Mouse (Mus musculus) hindbrain, postnatal 0 days (tissue): ENCODE measurements around the gene Hapln4. TPM values are rescaled to one million over a fixed set of nuclear protein-coding genes. Genes with fewer than 3 reads are reported as not detected.

Experiments used
- ATAC-seq: fragments of 200-750 bp; cut with Nextera tagmentation; 2 replicates; pipeline ENCODE4 v1.8.0; 2017; ENCODE audit warnings: mild to moderate bottlenecking, moderate TSS enrichment, moderate library complexity
- DNase-seq: peaks from one replicate; pipeline ENCODE4 v3.0.0-alpha.2; 2015; ENCODE audit warnings: low spot score
- H3K27ac ChIP-seq: fragments of 300-500 bp; sonication (generic); 2 replicates; pipeline ENCODE4 v1.5.1; 2014; ENCODE audit warnings: mild to moderate bottlenecking
- H3K27me3 ChIP-seq: fragments of 300-500 bp; sonication (generic); 2 replicates; pipeline ENCODE4 v1.6.1; 2014; ENCODE audit warnings: low read length, mixed read lengths; ENCODE audit not compliant: insufficient read depth
- H3K36me3 ChIP-seq: fragments of 300-500 bp; sonication (generic); 2 replicates; pipeline ENCODE4 v1.6.1; 2014; ENCODE audit warnings: low read length, mixed read lengths; ENCODE audit not compliant: insufficient read depth
- H3K4me1 ChIP-seq: fragments of 300-500 bp; sonication (generic); 2 replicates; pipeline ENCODE4 v1.6.1; 2014; ENCODE audit warnings: antibody characterized with exemption, low read length, mixed read lengths; ENCODE audit not compliant: insufficient read depth
- H3K4me2 ChIP-seq: fragments of 300-500 bp; sonication (generic); 2 replicates; pipeline ENCODE4 v1.6.1; 2014; ENCODE audit warnings: low read depth, mild to moderate bottlenecking, low read length, moderate library complexity, mixed read lengths
- H3K4me3 ChIP-seq: fragments of 300-500 bp; sonication (generic); 2 replicates; pipeline ENCODE4 v1.5.1; 2014; ENCODE audit warnings: low read length
- H3K9ac ChIP-seq: fragments of 300-500 bp; sonication (generic); replicated peaks from 2 replicates; pipeline ENCODE4 v1.6.1; 2014; ENCODE audit warnings: mild to moderate bottlenecking, low read length, moderate library complexity, mixed read lengths
- H3K9me3 ChIP-seq: fragments of 300-500 bp; sonication (generic); 2 replicates; pipeline ENCODE4 v1.6.1; 2016; ENCODE audit warnings: low read length, mixed read lengths
- CTCF ChIP-seq: IDR thresholded peaks from 2 replicates; pipeline ENCODE4 v1.5.1; 2016; ENCODE audit warnings: antibody characterized with exemption, control low read depth, low read depth
- WGBS: fragments of 180-500 bp; shearing (Covaris S2); extraction: QIAGEN DNeasy Blood & Tissue Kit; methylation state at CpG from one replicate; pipeline ENCODE4 v1.1.7; 2014; 5-methylcytosine and 5-hydroxymethylcytosine counted together
- polyA plus RNA-seq: library from polyadenylated mRNA; unstranded; fragments of >200 nt; fragmentation: Nextera tagmentation; extraction: Ambion mirVana; gene quantifications from 2 replicates; pipeline ENCODE4 v1.2.1, GENCODE M21; 2015
- total RNA-seq: library from RNA; depleted of rRNA; stranded (reverse); fragments of >200 nt; gene quantifications from 2 replicates; pipeline ENCODE4 v1.2.3, GENCODE M21; 2014

Gene Hapln4
- total and polyA plus RNA-seq, 2 experiments from 2014 or later: 2.0 to 2.5 TPM

DNA sequence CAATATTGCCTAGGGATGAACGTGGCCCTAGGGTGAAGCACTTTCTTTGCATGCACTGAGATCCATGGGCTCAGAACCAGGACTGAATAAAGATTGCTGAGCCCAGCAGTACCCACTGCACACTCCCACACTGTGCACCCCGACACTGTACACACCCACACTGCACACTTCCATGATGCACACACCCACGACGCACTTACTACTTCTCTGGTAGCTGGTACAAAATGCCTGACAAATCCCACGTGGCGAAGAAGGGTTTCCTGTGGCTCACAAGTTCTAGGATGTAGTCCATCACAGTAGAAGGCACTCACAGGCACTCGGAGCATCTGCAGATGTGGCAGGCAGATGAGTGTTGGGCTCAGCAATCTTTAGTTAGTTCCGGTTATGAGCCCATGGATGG lies 41.7 kb downstream of the Hapln4 start:
- Histone ChIP-seq H3K36me3 (no peaks in the 10 kb centered on the region), H3K4me3 (no peak overlapping the region), H3K4me1 (peaks cover 8% of the 10 kb centered on the region; the same call in 1 of the 2 replicates), H3K4me2 (no peak overlapping the region), H3K27ac (no peak overlapping the region), H3K9me3 (no peaks in the 10 kb centered on the region), H3K27me3 (no peaks in the 10 kb centered on the region), H3K9ac (no peak overlapping the region)
- DNase-seq: no peak
- no peak for ATAC-seq
- 73% methylated on average over 8 of the region's 8 CpGs for WGBS
- TF ChIP-seq CTCF: no peak

DNA sequence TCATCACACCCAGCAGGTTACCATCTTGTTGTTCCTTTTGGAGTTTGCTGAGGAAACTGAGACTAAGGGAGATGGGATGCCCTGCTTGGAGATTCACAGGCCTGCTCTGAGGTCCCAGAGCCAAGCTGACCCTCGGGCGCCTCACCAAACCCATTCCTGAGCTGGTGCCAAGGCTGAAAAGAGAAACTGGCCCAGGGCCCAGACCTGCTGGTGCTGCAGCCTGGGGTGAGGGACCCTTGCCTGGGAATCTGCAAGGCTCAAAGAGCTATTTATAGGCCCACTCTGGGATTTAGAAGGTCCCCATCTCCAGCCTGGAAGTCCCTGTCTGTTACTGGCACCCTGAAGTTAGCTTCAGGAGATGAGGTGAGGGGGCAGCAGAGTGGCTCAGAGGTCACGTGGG lies 45.2 kb downstream of the Hapln4 start:
- TF ChIP-seq CTCF: no peak
- WGBS: 34% methylated on average over 3 of the region's 3 CpGs
- DNase-seq (peak; percentile 74), ATAC-seq (no peak)
- Histone ChIP-seq H3K9me3 (no peaks in the 10 kb centered on the region), H3K4me1 (peaks cover 14% of the 10 kb centered on the region), H3K36me3 (peaks cover 9% of the 10 kb centered on the region; the same call in 1 of the 2 replicates), H3K27me3 (no peaks in the 10 kb centered on the region), H3K27ac (peak overlapping the region; percentile 71), H3K9ac (no peak overlapping the region), H3K4me3 (no peak overlapping the region), H3K4me2 (0 out of 2 replicates have a peak overlapping the region, but pooled peaks have one; percentile 7)

DNA sequence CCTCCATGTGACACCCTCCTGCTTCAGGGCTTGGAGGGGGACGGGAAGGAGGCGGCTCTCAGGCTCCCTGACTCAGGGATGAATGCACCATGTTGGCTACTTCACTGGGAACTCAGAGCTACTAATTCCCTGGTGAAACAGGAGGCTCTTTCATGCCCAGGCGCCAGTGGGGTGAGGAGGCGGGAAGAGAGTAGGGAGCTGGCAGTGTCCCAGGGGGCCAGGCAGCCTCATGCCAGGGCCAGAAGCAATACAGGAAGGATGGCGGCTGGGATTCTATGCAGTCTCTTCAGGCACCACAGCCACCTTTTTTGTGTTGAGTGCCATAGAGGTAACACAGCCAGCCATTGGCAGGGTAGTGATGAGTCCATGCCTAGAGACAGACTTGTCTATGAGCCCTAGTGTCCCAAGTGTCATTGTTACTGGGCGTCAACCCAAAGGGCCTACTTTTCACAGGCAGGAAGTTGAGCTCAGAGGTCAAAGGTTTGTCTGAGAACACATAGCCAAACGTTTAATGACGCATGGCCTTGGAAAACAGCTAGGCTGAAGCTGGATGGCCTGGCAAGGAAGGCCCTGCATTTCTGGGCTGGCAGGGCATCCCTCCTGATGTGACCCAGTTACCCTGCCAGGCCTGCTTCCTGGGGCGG lies 46.2 kb downstream of the Hapln4 start:
- TF ChIP-seq CTCF: no peak
- Histone ChIP-seq H3K4me3 (no peak overlapping the region), H3K27ac (peak overlapping the region; percentile 71), H3K4me2 (no peak overlapping the region), H3K4me1 (peaks cover 14% of the 10 kb centered on the region), H3K9ac (no peak overlapping the region), H3K36me3 (peaks cover 19% of the 10 kb centered on the region), H3K27me3 (no peaks in the 10 kb centered on the region), H3K9me3 (no peaks in the 10 kb centered on the region)
- peak; percentile 83 for DNase-seq
- 38% methylated on average over 9 of the region's 9 CpGs for WGBS
- peak; percentile 86 for ATAC-seq

DNA sequence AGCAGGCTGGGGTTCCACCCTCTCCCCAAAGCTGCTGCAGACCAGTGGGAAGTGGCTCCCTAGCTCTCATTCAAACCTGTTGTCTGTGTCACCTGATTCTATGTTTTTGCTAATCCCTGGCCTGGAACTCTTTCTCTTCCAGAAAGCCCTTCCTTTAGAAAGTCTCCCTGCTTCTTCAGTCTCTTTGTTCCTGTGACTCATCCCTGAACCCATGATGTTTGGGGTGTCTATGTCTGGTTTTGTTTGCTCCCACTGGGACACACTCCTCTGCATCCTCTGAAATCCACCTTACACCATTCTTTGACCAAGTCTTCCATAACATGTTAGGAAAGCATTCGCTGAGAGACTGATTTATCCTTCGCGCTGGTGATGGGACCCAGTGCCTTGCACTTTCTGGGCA lies 46.8 kb downstream of the Hapln4 start:
- Histone ChIP-seq H3K4me3 (no peak overlapping the region), H3K9me3 (no peaks in the 10 kb centered on the region), H3K4me1 (peaks cover 14% of the 10 kb centered on the region), H3K4me2 (no peak overlapping the region), H3K36me3 (peaks cover 25% of the 10 kb centered on the region), H3K9ac (no peak overlapping the region), H3K27ac (peak overlapping the region; percentile 71), H3K27me3 (no peaks in the 10 kb centered on the region)
- DNase-seq (no peak), ATAC-seq (no peak)
- TF ChIP-seq CTCF: no peak
- 78% methylated on average over 3 of the region's 3 CpGs for WGBS

DNA sequence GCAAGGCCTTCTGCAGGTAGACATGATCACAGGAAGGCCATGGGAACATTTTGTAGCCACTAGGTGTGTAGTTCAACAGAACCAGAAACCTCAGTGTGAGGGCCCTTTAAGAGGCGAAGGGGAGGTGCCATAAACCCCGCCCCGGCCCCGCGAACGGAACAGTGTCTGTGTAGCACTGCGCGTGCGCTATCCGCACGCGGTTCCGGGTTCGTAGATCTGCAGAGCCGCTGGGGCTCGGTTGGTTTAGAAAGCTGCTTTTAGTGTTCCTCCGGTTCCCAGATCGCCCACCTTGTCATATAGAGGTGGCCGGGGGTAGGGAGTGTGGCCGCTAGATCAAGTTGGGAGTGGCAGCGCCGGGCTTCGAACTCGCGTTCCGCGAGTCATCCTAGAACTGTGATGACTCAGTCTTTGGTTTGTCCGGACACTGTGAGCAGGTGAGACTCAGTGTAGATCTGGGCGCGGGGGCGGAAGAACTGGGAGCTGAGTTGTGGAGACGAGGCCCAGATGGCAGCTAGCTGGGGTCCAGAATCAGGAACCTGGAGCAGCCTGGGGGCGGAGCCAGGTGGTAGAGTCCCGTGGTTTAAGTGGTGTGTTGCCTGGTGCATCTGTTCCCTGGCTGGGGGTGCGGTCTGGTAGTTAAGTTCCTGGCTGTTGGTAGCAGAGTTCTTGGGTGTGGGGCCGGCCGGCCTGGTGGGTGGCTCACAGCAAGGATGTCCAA lies 48.1 kb downstream of the Hapln4 start, which contains the start of gene Nr2c2ap:
Nr2c2ap (plus strand) TSS at position 168 of the 718 bp plus-strand sequence.
- peak; percentile 95 for DNase-seq
- Histone ChIP-seq H3K4me2 (peak within 1 kb of the TSS; percentile 93), H3K36me3 (peaks cover 35% of the 10 kb centered on the region), H3K9ac (peak within 1 kb of the TSS; percentile 69), H3K27ac (peak within 1 kb of the TSS; percentile 71; the same call in 1 of the 2 replicates), H3K4me1 (peaks cover 14% of the 10 kb centered on the region), H3K4me3 (peak within 1 kb of the TSS; percentile 61), H3K27me3 (no peaks in the 10 kb centered on the region), H3K9me3 (no peaks in the 10 kb centered on the region)
- ATAC-seq: peak; percentile 76
- TF ChIP-seq CTCF: no peak
- WGBS: 1% methylated on average over 37 of the region's 37 CpGs

DNA sequence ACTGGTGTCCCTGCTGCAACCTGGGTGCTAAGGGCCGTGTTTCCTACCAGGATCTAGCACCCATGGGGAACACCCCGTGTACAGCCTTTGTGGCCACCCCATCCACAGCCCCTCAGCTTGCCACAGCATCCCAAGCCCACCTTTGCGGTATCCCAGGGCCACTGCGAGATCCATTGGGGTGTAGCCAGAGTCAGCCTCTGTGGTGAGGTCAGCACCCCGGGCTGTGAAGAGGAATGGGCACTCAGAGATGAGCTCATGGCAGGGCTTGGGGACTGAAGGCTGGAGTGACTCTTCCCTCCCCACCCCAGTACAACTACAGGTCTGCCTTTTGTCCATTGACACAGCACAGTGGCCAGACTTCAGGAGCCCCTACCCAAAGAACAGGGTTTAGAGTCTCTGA lies 50.8 kb downstream of the Hapln4 start:
- no peak overlapping the region for H3K27ac ChIP-seq
- no peak for TF ChIP-seq CTCF
- no peak overlapping the region for H3K4me3 ChIP-seq
- ATAC-seq (no peak), DNase-seq (no peak)
- no peaks in the 10 kb centered on the region for H3K27me3 ChIP-seq
- H3K4me2 ChIP-seq: no peak overlapping the region
- no peak overlapping the region for H3K9ac ChIP-seq
- peaks cover 17% of the 10 kb centered on the region for H3K4me1 ChIP-seq
- 94% methylated on average over 5 of the region's 5 CpGs for WGBS
- no peaks in the 10 kb centered on the region for H3K9me3 ChIP-seq
- H3K36me3 ChIP-seq: peaks cover 38% of the 10 kb centered on the region

DNA sequence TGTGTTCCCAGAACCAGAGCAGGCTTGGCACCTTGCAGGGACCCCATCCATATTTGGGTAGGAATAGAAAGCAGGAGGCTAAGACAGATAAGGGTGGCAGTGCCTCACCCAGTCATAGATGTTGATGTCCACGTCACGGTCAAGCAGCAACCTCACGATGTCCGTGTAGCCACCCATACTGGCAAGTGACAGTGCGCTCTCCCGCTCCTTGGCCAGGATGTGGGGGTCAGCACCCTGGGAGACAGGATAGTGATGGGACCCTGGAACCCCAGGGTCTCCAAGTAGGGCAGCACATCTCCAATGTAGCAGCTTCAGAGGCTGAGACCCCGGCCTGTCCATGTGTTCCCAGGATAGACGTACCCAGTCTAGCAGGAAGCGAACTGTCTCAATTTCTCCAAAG lies 51.7 kb downstream of the Hapln4 start:
- TF ChIP-seq CTCF: no peak
- Histone ChIP-seq H3K36me3 (peaks cover 38% of the 10 kb centered on the region), H3K27ac (no peak overlapping the region), H3K4me1 (peaks cover 13% of the 10 kb centered on the region), H3K9ac (no peak overlapping the region), H3K27me3 (no peaks in the 10 kb centered on the region), H3K4me3 (no peak overlapping the region), H3K9me3 (no peaks in the 10 kb centered on the region), H3K4me2 (no peak overlapping the region)
- ATAC-seq (no peak), DNase-seq (no peak)
- WGBS: 92% methylated on average over 9 of the region's 9 CpGs
